In the genomic region with DNA sequence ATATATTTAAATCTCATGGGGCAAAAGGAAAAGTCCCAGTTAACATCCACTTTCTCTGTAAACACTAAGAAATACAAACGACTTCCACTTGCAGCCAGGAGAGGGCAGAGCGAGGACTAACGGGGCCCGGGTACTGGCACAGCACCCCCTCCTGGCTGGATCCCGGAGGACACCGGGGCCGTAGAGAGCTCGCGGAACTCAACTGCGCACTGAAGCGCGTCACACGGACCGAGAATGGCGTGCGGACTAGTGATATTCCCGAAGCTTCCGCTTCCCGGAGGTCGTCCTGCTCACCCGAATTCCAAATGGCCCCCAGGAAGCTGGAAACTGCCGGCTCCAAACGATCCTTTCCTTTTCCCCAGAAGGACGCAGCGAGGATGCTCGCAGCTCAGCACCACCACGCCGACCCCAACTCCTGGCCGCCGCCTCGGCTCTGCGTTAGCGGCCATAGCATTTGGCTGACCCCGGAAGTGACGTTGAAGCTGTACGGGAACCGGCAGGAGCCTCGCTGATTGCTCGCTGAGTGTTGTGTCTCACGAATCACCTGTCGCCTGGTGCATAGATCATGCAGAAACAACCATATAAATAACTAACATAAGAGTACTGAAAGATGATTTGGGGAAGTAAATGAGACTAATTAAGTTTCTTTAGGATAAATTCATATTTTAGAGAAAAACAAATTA, we compare ENCODE assay signal across 8 mouse cellular contexts. TPM values are rescaled to one million over a fixed set of nuclear protein-coding genes. Genes with fewer than 3 reads are reported as not detected.
DNase-seq lines count a peak whose midpoint lies in the region; ATAC-seq and TF ChIP-seq lines count a peak whose summit lies in the region.

Gene Sucla2 (plus strand): TSS at position 554 of the 683 bp plus-strand sequence.

- no peak for TF ChIP-seq POLR2A in kidney, adult 2 months (IDR thresholded peaks at IDR 0.05; ENCODE audit: low read depth, low read length)
- no peak for TF ChIP-seq POLR2A in spleen, adult 2 months (IDR thresholded peaks at IDR 0.05; ENCODE audit: low read depth, low read length)

- H3K27ac ChIP-seq in embryonic facial prominence, embryonic 13.5 days, result peak within 1 kb of the TSS; percentile 86
- peak within 1 kb of the TSS; percentile 90 for H3K27ac ChIP-seq in kidney, adult 2 months (ENCODE audit: insufficient read depth, low read depth, low read length)
- H3K27ac ChIP-seq in limb, embryonic 12.5 days, result peak within 1 kb of the TSS; percentile 85
- H3K27ac ChIP-seq in midbrain, embryonic 15.5 days, result peak within 1 kb of the TSS; percentile 96
- peak within 1 kb of the TSS; percentile 94 for H3K27ac ChIP-seq in spleen, adult 2 months (ENCODE audit: insufficient read depth, low read length)

- peak; percentile 100; the same call in 1 of the 2 replicates for TF ChIP-seq CTCF in kidney, adult 2 months (conservative IDR thresholded peaks at IDR 0.05; ENCODE audit: insufficient read depth, insufficient read length, low read depth, low read length)
- peak; percentile 100 for TF ChIP-seq CTCF in spleen, adult 2 months (IDR thresholded peaks at IDR 0.05; ENCODE audit: extremely low read depth, insufficient read depth, insufficient read length, insufficient replicate concordance)

- H3K9ac ChIP-seq in embryonic facial prominence, embryonic 13.5 days, result peak within 1 kb of the TSS; percentile 69
- peak within 1 kb of the TSS; percentile 51 for H3K9ac ChIP-seq in limb, embryonic 12.5 days (replicated peaks)
- H3K9ac ChIP-seq in midbrain, embryonic 15.5 days, result peak within 1 kb of the TSS; percentile 60

- WGBS in embryonic facial prominence, embryonic 13.5 days, result 2% methylated on average over 41 of the region's 41 CpGs
- WGBS in kidney, adult 2 months, result under 1% methylated on average over 41 of the region's 41 CpGs
- WGBS in limb, embryonic 12.5 days, result under 1% methylated on average over 41 of the region's 41 CpGs
- WGBS in midbrain, embryonic 15.5 days, result under 1% methylated on average over 41 of the region's 41 CpGs
- whole genome bisulfite sequencing in spleen, adult 2 months, result 2% methylated on average over 41 of the region's 41 CpGs

- H3K27me3 ChIP-seq in embryonic facial prominence, embryonic 13.5 days, result 0 out of 2 replicates have a peak, but pooled peaks cover under 1% of the 10 kb centered on the region
- no peaks in the 10 kb centered on the region for H3K27me3 ChIP-seq in kidney, adult 2 months (replicated peaks; ENCODE audit: control insufficient read depth, insufficient read depth, low read length)
- no peaks in the 10 kb centered on the region for H3K27me3 ChIP-seq in limb, embryonic 12.5 days
- no peaks in the 10 kb centered on the region for H3K27me3 ChIP-seq in midbrain, embryonic 15.5 days (replicated peaks)
- H3K27me3 ChIP-seq in spleen, adult 2 months (ENCODE audit: control insufficient read depth, insufficient read depth, low read length), result no peaks in the 10 kb centered on the region

- H3K4me1 ChIP-seq in embryonic facial prominence, embryonic 13.5 days, result 0 out of 2 replicates have a peak, but pooled peaks cover 5% of the 10 kb centered on the region
- H3K4me1 ChIP-seq in kidney, adult 2 months (ENCODE audit: control insufficient read depth, insufficient read depth, low read length), result no peaks in the 10 kb centered on the region
- H3K4me1 ChIP-seq in limb, embryonic 12.5 days (replicated peaks), result no peaks in the 10 kb centered on the region
- peaks cover 5% of the 10 kb centered on the region; the same call in 1 of the 2 replicates for H3K4me1 ChIP-seq in midbrain, embryonic 15.5 days
- H3K4me1 ChIP-seq in spleen, adult 2 months (ENCODE audit: control insufficient read depth, insufficient read depth, insufficient read length), result peaks cover 2% of the 10 kb centered on the region; the same call in 1 of the 2 replicates

- peak within 1 kb of the TSS; percentile 53 for H3K4me2 ChIP-seq in embryonic facial prominence, embryonic 13.5 days
- peak within 1 kb of the TSS; percentile 50 for H3K4me2 ChIP-seq in limb, embryonic 12.5 days
- H3K4me2 ChIP-seq in midbrain, embryonic 15.5 days, result peak within 1 kb of the TSS; percentile 37

- H3K36me3 ChIP-seq in embryonic facial prominence, embryonic 13.5 days, result no peaks in the 10 kb centered on the region
- no peaks in the 10 kb centered on the region for H3K36me3 ChIP-seq in kidney, adult 2 months (ENCODE audit: control insufficient read depth, insufficient read depth, low read length)
- H3K36me3 ChIP-seq in limb, embryonic 12.5 days, result no peaks in the 10 kb centered on the region
- H3K36me3 ChIP-seq in midbrain, embryonic 15.5 days (replicated peaks), result no peaks in the 10 kb centered on the region
- peaks cover 1% of the 10 kb centered on the region; the same call in 1 of the 2 replicates for H3K36me3 ChIP-seq in spleen, adult 2 months (ENCODE audit: control insufficient read depth, insufficient read depth, low read length)

- peak within 1 kb of the TSS; percentile 51 for H3K4me3 ChIP-seq in embryonic facial prominence, embryonic 13.5 days
- peak within 1 kb of the TSS; percentile 44 for H3K4me3 ChIP-seq in kidney, adult 2 months (ENCODE audit: insufficient read depth, low read depth, low read length)
- H3K4me3 ChIP-seq in limb, embryonic 12.5 days (replicated peaks), result peak within 1 kb of the TSS; percentile 47
- H3K4me3 ChIP-seq in midbrain, embryonic 15.5 days, result peak within 1 kb of the TSS; percentile 54
- peak within 1 kb of the TSS; percentile 54 for H3K4me3 ChIP-seq in spleen, adult 2 months (ENCODE audit: extremely low read depth, insufficient read depth, insufficient read length)

- peak; percentile 97 for ATAC-seq in embryonic facial prominence, embryonic 13.5 days (ENCODE audit: insufficient number of reproducible peaks, insufficient read depth, low FRiP score, low TSS enrichment, low read depth)
- ATAC-seq in limb, embryonic 12.5 days (ENCODE audit: insufficient number of reproducible peaks, insufficient read depth, low FRiP score, low TSS enrichment, low read depth), result peak; percentile 98
- peak; percentile 100 for ATAC-seq in midbrain, embryonic 15.5 days (replicated peaks)

- H3K9me3 ChIP-seq in embryonic facial prominence, embryonic 13.5 days, result no peaks in the 10 kb centered on the region
- no peaks in the 10 kb centered on the region for H3K9me3 ChIP-seq in limb, embryonic 12.5 days
- no peaks in the 10 kb centered on the region for H3K9me3 ChIP-seq in midbrain, embryonic 15.5 days

- DNase-seq in 3134 (ENCODE audit: extremely low read depth, insufficient read length, low spot score), result peak; percentile 96
- DNase-seq in adrenal gland, postnatal 36 days, result peak; percentile 94 to 96
- DNase-seq in heart, adult 18-20 months, result peak; percentile 95 to 96
- peak; percentile 97 for DNase-seq in kidney, adult 2 months
- peak; percentile 88 to 93 for DNase-seq in spleen, adult 2 months (ENCODE audit: low read depth in 1 of 2, low spot score in 2 of 2)

RNA-seq across cellular contexts. Expression of gene Sucla2, which starts in this region (rescaled TPM):
- 100 to 1,000 TPM; 346 to 377 TPM for total RNA-seq in adrenal gland, postnatal 36 days (2021)
- 99.0 and 101 TPM in 2 replicates for polyA plus RNA-seq in embryonic facial prominence, embryonic 13.5 days (2015; fragmentation: Nextera tagmentation; extraction: Ambion mirVana)
- 100 to 1,000 TPM; 776 to 832 TPM for total RNA-seq in heart, adult 18-20 months (2021)
- 34.9 and 55.4 TPM in 2 replicates for polyA plus RNA-seq in kidney, adult 2 months (2012; rRNA removed)
- polyA plus RNA-seq in limb, embryonic 12.5 days (2016; fragmentation: Nextera tagmentation; extraction: Ambion mirVana), result 96.4 and 98.0 TPM in 2 replicates
- 109 and 111 TPM in 2 replicates for polyA plus RNA-seq in midbrain, embryonic 15.5 days (2015; fragmentation: Nextera tagmentation; extraction: Ambion mirVana)
- polyA plus RNA-seq in spleen, adult 2 months (2012; rRNA removed), result 3.0 and 3.8 TPM in 2 replicates

Comparison
In these comparisons a context has a peak if more than half of its experiments do, and no peak if none do; other contexts are left out.
1. Peak in every context shown above with its lines: DNase-seq, ATAC-seq, H3K4me3 ChIP-seq and H3K27ac ChIP-seq.